Mouse (Mus musculus): ENCODE data around the gene Vamp5. TPM values are rescaled to one million over a fixed set of nuclear protein-coding genes. Genes with fewer than 3 reads are reported as not detected.

The Vamp5 gene
- polyA plus RNA-seq, 1 experiment from 2014 or later: 181 TPM

GRCm38 (mm10) chr6:72330133-72330532 is 50.1 kb downstream of the Vamp5 start:
- Histone ChIP-seq H3K4me2 (no peak overlapping the region), H3K36me3 (ENCODE audit: control insufficient read depth, insufficient read depth, low read length) (peaks cover 40% of the 10 kb centered on the region), H3K27ac (ENCODE audit: low read depth, low read length) (no peak overlapping the region), H3K9me3 (ENCODE audit: control insufficient read depth, low read length) (no peaks in the 10 kb centered on the region), H3K4me3 (ENCODE audit: low read depth, low read length) (no peak overlapping the region), H3K27me3 (replicated peaks; ENCODE audit: control insufficient read depth, insufficient read depth, low read length) (no peaks in the 10 kb centered on the region), H3K9ac (ENCODE audit: low read depth, low read length) (no peak overlapping the region), H3K4me1 (replicated peaks; ENCODE audit: control insufficient read depth, insufficient read depth, low read length) (no peaks in the 10 kb centered on the region)
- ATAC-seq (replicated peaks; ENCODE audit: low FRiP score) (no peak), DNase-seq (ENCODE audit: low spot score) (no peak)
- WGBS: 93% methylated on average over 4 of the region's 4 CpGs

GRCm38 (mm10) chr6:72329019-72329418 is 51.2 kb downstream of the Vamp5 start:
- no peak overlapping the region for H3K4me3 ChIP-seq (ENCODE audit: low read depth, low read length)
- no peak for ATAC-seq (replicated peaks; ENCODE audit: low FRiP score)
- no peak overlapping the region for H3K27ac ChIP-seq (ENCODE audit: low read depth, low read length)
- no peak overlapping the region for H3K4me2 ChIP-seq
- H3K9ac ChIP-seq (ENCODE audit: low read depth, low read length): no peak overlapping the region
- H3K9me3 ChIP-seq (ENCODE audit: control insufficient read depth, low read length): no peaks in the 10 kb centered on the region
- DNase-seq (ENCODE audit: low spot score): no peak
- whole genome bisulfite sequencing: 88% methylated on average over 5 of the region's 5 CpGs
- peaks cover 40% of the 10 kb centered on the region for H3K36me3 ChIP-seq (ENCODE audit: control insufficient read depth, insufficient read depth, low read length)
- H3K4me1 ChIP-seq (replicated peaks; ENCODE audit: control insufficient read depth, insufficient read depth, low read length): 0 out of 2 replicates have a peak, but pooled peaks cover 3% of the 10 kb centered on the region
- H3K27me3 ChIP-seq (replicated peaks; ENCODE audit: control insufficient read depth, insufficient read depth, low read length): no peaks in the 10 kb centered on the region

- no peak overlapping the region for H3K4me2 ChIP-seq
- H3K27ac ChIP-seq (ENCODE audit: low read depth, low read length): no peak overlapping the region
- peaks cover 39% of the 10 kb centered on the region for H3K36me3 ChIP-seq (ENCODE audit: control insufficient read depth, insufficient read depth, low read length)
- DNase-seq (ENCODE audit: low spot score): no peak
- H3K4me1 ChIP-seq (replicated peaks; ENCODE audit: control insufficient read depth, insufficient read depth, low read length): 0 out of 2 replicates have a peak, but pooled peaks cover 5% of the 10 kb centered on the region
- no peaks in the 10 kb centered on the region for H3K27me3 ChIP-seq (replicated peaks; ENCODE audit: control insufficient read depth, insufficient read depth, low read length)
- ATAC-seq (replicated peaks; ENCODE audit: low FRiP score): no peak
- H3K9ac ChIP-seq (ENCODE audit: low read depth, low read length): no peak overlapping the region
- H3K4me3 ChIP-seq (ENCODE audit: low read depth, low read length): no peak overlapping the region
- no peaks in the 10 kb centered on the region for H3K9me3 ChIP-seq (ENCODE audit: control insufficient read depth, low read length)
- 71% methylated on average over 6 of the region's 6 CpGs for WGBS
These were observed 54.0 kb downstream of the Vamp5 start for GRCm38 (mm10) chr6:72326274-72326673.

- H3K4me1 ChIP-seq (replicated peaks; ENCODE audit: control insufficient read depth, insufficient read depth, low read length): 0 out of 2 replicates have a peak, but pooled peaks cover 5% of the 10 kb centered on the region
- peak overlapping the region; percentile 74 for H3K27ac ChIP-seq (ENCODE audit: low read depth, low read length)
- no peaks in the 10 kb centered on the region for H3K27me3 ChIP-seq (replicated peaks; ENCODE audit: control insufficient read depth, insufficient read depth, low read length)
- no peak overlapping the region for H3K4me2 ChIP-seq
- H3K4me3 ChIP-seq (ENCODE audit: low read depth, low read length): no peak overlapping the region
- 70% methylated on average over 6 of the region's 6 CpGs for WGBS
- DNase-seq (ENCODE audit: low spot score) (no peak), ATAC-seq (replicated peaks; ENCODE audit: low FRiP score) (peak; percentile 98)
- no peaks in the 10 kb centered on the region for H3K9me3 ChIP-seq (ENCODE audit: control insufficient read depth, low read length)
- H3K36me3 ChIP-seq (ENCODE audit: control insufficient read depth, insufficient read depth, low read length): peaks cover 51% of the 10 kb centered on the region
- no peak overlapping the region; the same call in 1 of the 2 replicates for H3K9ac ChIP-seq (ENCODE audit: low read depth, low read length)
These were observed 56.3 kb downstream of the Vamp5 start for GRCm38 (mm10) chr6:72323786-72324508.

GRCm38 (mm10) chr6:72322936-72323335 is 57.3 kb downstream of the Vamp5 start:
- ATAC-seq (replicated peaks; ENCODE audit: low FRiP score) (no peak), DNase-seq (ENCODE audit: low spot score) (no peak)
- Histone ChIP-seq H3K36me3 (ENCODE audit: control insufficient read depth, insufficient read depth, low read length) (peaks cover 57% of the 10 kb centered on the region), H3K27ac (ENCODE audit: low read depth, low read length) (no peak overlapping the region), H3K9ac (ENCODE audit: low read depth, low read length) (no peak overlapping the region), H3K4me1 (replicated peaks; ENCODE audit: control insufficient read depth, insufficient read depth, low read length) (0 out of 2 replicates have a peak, but pooled peaks cover 5% of the 10 kb centered on the region), H3K27me3 (replicated peaks; ENCODE audit: control insufficient read depth, insufficient read depth, low read length) (no peaks in the 10 kb centered on the region), H3K4me3 (ENCODE audit: low read depth, low read length) (no peak overlapping the region), H3K9me3 (ENCODE audit: control insufficient read depth, low read length) (no peaks in the 10 kb centered on the region), H3K4me2 (no peak overlapping the region)
- 89% methylated on average over 3 of the region's 3 CpGs for WGBS

GRCm38 (mm10) chr6:72319019-72319418 is 61.2 kb downstream of the Vamp5 start:
- H3K36me3 ChIP-seq (ENCODE audit: control insufficient read depth, insufficient read depth, low read length): peaks cover 49% of the 10 kb centered on the region
- no peak for DNase-seq (ENCODE audit: low spot score)
- H3K27me3 ChIP-seq (replicated peaks; ENCODE audit: control insufficient read depth, insufficient read depth, low read length): no peaks in the 10 kb centered on the region
- 78% methylated on average over 11 of the region's 11 CpGs for WGBS
- H3K9me3 ChIP-seq (ENCODE audit: control insufficient read depth, low read length): no peaks in the 10 kb centered on the region
- peak overlapping the region; percentile 57; the same call in 1 of the 2 replicates for H3K27ac ChIP-seq (ENCODE audit: low read depth, low read length)
- H3K4me3 ChIP-seq (ENCODE audit: low read depth, low read length): no peak overlapping the region
- H3K4me2 ChIP-seq: no peak overlapping the region
- no peak overlapping the region for H3K9ac ChIP-seq (ENCODE audit: low read depth, low read length)
- ATAC-seq (replicated peaks; ENCODE audit: low FRiP score): no peak
- 0 out of 2 replicates have a peak, but pooled peaks cover 2% of the 10 kb centered on the region for H3K4me1 ChIP-seq (replicated peaks; ENCODE audit: control insufficient read depth, insufficient read depth, low read length)

Other genes starting within 250 kb of the Vamp5 start
- gene Atoh8, start 144.9 kb downstream of the Vamp5 start, polyA plus RNA-seq (2014; fragmentation: Nextera tagmentation; extraction: Ambion mirVana): 3.1 and 3.4 TPM in 2 replicates
- gene Sftpb, start 75.9 kb downstream of the Vamp5 start, polyA plus RNA-seq (2014; fragmentation: Nextera tagmentation; extraction: Ambion mirVana): not detected in 2 replicates
- 91.6 and 100 TPM in 2 replicates for gene Usp39, start 35.3 kb downstream of the Vamp5 start, polyA plus RNA-seq (2014; fragmentation: Nextera tagmentation; extraction: Ambion mirVana)
- 17.1 and 19.4 TPM in 2 replicates for gene 0610030E20Rik, start 33.2 kb downstream of the Vamp5 start, polyA plus RNA-seq (2014; fragmentation: Nextera tagmentation; extraction: Ambion mirVana)
- 39.5 and 40.3 TPM in 2 replicates for gene Tmem150a, start 25.0 kb downstream of the Vamp5 start, polyA plus RNA-seq (2014; fragmentation: Nextera tagmentation; extraction: Ambion mirVana)
- 106 and 112 TPM in 2 replicates for gene Rnf181, start 13.5 kb downstream of the Vamp5 start, polyA plus RNA-seq (2014; fragmentation: Nextera tagmentation; extraction: Ambion mirVana)
- gene Vamp8, start 10.2 kb upstream of the Vamp5 start, polyA plus RNA-seq (2014; fragmentation: Nextera tagmentation; extraction: Ambion mirVana): 265 and 274 TPM in 2 replicates
- gene Ggcx, start 33.8 kb upstream of the Vamp5 start, polyA plus RNA-seq (2014; fragmentation: Nextera tagmentation; extraction: Ambion mirVana): 24.1 and 26.9 TPM in 2 replicates
- 426 and 477 TPM in 2 replicates for gene Mat2a, start 59.1 kb upstream of the Vamp5 start, polyA plus RNA-seq (2014; fragmentation: Nextera tagmentation; extraction: Ambion mirVana)
- gene Sh2d6, start 141.2 kb upstream of the Vamp5 start, polyA plus RNA-seq (2014; fragmentation: Nextera tagmentation; extraction: Ambion mirVana): not detected in 2 replicates
- 30.2 and 31.9 TPM in 2 replicates for gene Capg, start 163.9 kb upstream of the Vamp5 start, polyA plus RNA-seq (2014; fragmentation: Nextera tagmentation; extraction: Ambion mirVana)
- gene Elmod3, start 217.9 kb upstream of the Vamp5 start, polyA plus RNA-seq (2014; fragmentation: Nextera tagmentation; extraction: Ambion mirVana): 12.3 and 13.4 TPM in 2 replicates
- 26.0 and 28.4 TPM in 2 replicates for gene Retsat, start 218.0 kb upstream of the Vamp5 start, polyA plus RNA-seq (2014; fragmentation: Nextera tagmentation; extraction: Ambion mirVana)
- 28.4 and 30.3 TPM in 2 replicates for gene Tgoln1, start 236.5 kb upstream of the Vamp5 start, polyA plus RNA-seq (2014; fragmentation: Nextera tagmentation; extraction: Ambion mirVana)

Measured in liver, embryonic 11.5 days (tissue).